Comparison of ENCODE assay signal across 8 mouse cellular contexts in the genomic region with DNA sequence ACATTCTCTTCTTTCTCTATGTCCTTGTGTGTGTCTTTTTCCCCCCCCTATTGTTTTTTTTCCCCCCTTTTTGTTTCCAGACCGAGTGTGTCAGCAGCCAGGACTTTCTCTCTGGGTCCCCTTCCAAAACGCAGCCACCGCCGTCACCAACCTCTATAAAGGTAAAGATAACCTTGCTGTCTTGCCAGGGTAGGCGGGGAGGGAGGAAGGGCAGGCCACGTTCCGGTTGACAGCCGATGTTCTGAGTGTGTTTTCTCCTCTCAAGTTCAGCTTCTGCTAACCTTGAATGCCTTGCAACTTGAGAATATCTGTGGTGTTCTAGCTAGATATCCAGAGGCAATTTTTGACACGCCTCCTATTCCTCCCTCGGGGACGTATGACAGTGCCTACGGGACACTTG. TPM values are rescaled to one million over a fixed set of nuclear protein-coding genes. Genes with fewer than 3 reads are reported as not detected.
DNase-seq lines count a peak whose midpoint lies in the region; ATAC-seq lines count a peak whose summit lies in the region.

No protein-coding gene starts in this region.

- DNase-seq in right cerebral cortex, postnatal 4 days = peak; percentile 12
- DNase-seq in right cerebral cortex, postnatal 25 days = no peak
- peak; percentile 44 to 53 for DNase-seq in heart, postnatal 10 days
- peak; percentile 26 for DNase-seq in limb, embryonic 11.5 days (ENCODE audit: low spot score)
- DNase-seq in neural tube, embryonic 10.5 days (ENCODE audit: extremely low spot score, low spot score) = peak; percentile 24
- DNase-seq in urinary bladder, adult 2 months (ENCODE audit: low spot score) = no peak
- no peak for DNase-seq in right cerebral cortex, postnatal 36 days (ENCODE audit: low spot score in 2 of 2)

- H3K4me3 ChIP-seq in embryonic facial prominence, embryonic 12.5 days = peak overlapping the region; percentile 98
- peak overlapping the region; percentile 99 for H3K4me3 ChIP-seq in limb, embryonic 11.5 days (ENCODE audit: low read depth, low read length)

- peaks cover 9% of the 10 kb centered on the region; the same call in 1 of the 2 replicates for H3K36me3 ChIP-seq in embryonic facial prominence, embryonic 12.5 days
- H3K36me3 ChIP-seq in limb, embryonic 11.5 days (ENCODE audit: control insufficient read depth, insufficient read depth, low read length) = peaks cover 4% of the 10 kb centered on the region; the same call in 1 of the 2 replicates

- peak overlapping the region; percentile 97 for H3K27ac ChIP-seq in embryonic facial prominence, embryonic 12.5 days
- no peak overlapping the region; the same call in none of the 2 replicates for H3K27ac ChIP-seq in limb, embryonic 11.5 days (replicated peaks; ENCODE audit: low read depth, low read length)

- no peaks in the 10 kb centered on the region for H3K27me3 ChIP-seq in embryonic facial prominence, embryonic 12.5 days
- no peaks in the 10 kb centered on the region for H3K27me3 ChIP-seq in limb, embryonic 11.5 days (ENCODE audit: control insufficient read depth, insufficient read depth, low read length)

- intact Hi-C loops in heart, postnatal 10 days (cut with DNase I) = loop anchor here (2.0 to 5.0 kb wide), 2 partner anchors 32 to 94 kb away; no protein-coding TSS in a partner anchor

- WGBS in embryonic facial prominence, embryonic 12.5 days = 2% methylated on average over 12 of the region's 12 CpGs
- 13% methylated on average over 12 of the region's 12 CpGs for WGBS in limb, embryonic 11.5 days

- peak overlapping the region; percentile 92 for H3K9ac ChIP-seq in embryonic facial prominence, embryonic 12.5 days
- peak overlapping the region; percentile 97 for H3K9ac ChIP-seq in limb, embryonic 11.5 days (ENCODE audit: low read length)

- H3K9me3 ChIP-seq in embryonic facial prominence, embryonic 12.5 days = no peaks in the 10 kb centered on the region
- H3K9me3 ChIP-seq in limb, embryonic 11.5 days (ENCODE audit: control insufficient read depth, low read length) = no peaks in the 10 kb centered on the region

- ATAC-seq in embryonic facial prominence, embryonic 12.5 days (ENCODE audit: insufficient number of reproducible peaks, insufficient read depth, low FRiP score, low TSS enrichment) = no peak
- no peak for ATAC-seq in limb, embryonic 11.5 days (ENCODE audit: insufficient number of reproducible peaks, low FRiP score, low TSS enrichment, low read depth)

- peaks cover 23% of the 10 kb centered on the region for H3K4me1 ChIP-seq in embryonic facial prominence, embryonic 12.5 days
- H3K4me1 ChIP-seq in limb, embryonic 11.5 days (ENCODE audit: control insufficient read depth, insufficient read depth, low read length) = peaks cover 5% of the 10 kb centered on the region

- H3K4me2 ChIP-seq in embryonic facial prominence, embryonic 12.5 days (replicated peaks) = peak overlapping the region; percentile 94
- H3K4me2 ChIP-seq in limb, embryonic 11.5 days (ENCODE audit: low read depth, severe bottlenecking) = peak overlapping the region; percentile 86

RNA-seq across cellular contexts. Expression of a gene that starts 1.3 kb away (rescaled TPM):
- 32.2 and 32.3 TPM in 2 replicates for polyA plus RNA-seq in embryonic facial prominence, embryonic 12.5 days (2016; fragmentation: Nextera tagmentation; extraction: Ambion mirVana)
- 100 to 1,000 TPM; 118 TPM for total RNA-seq in heart, postnatal 10 days (2021)
- 16.2 and 16.4 TPM in 2 replicates for polyA plus RNA-seq in limb, embryonic 11.5 days (2014; fragmentation: Nextera tagmentation; extraction: Ambion mirVana)
- polyA plus RNA-seq in urinary bladder, adult 2 months (2012; rRNA removed) = 38.5 and 48.2 TPM in 2 replicates

RNA-seq across cellular contexts. Expression of a gene that starts 39.1 kb away (rescaled TPM):
- polyA plus RNA-seq in embryonic facial prominence, embryonic 12.5 days (2016; fragmentation: Nextera tagmentation; extraction: Ambion mirVana) = 29.5 and 35.1 TPM in 2 replicates
- 10 to 100 TPM; 73.7 to 79.0 TPM for total RNA-seq in heart, postnatal 10 days (2021)
- 41.5 and 41.6 TPM in 2 replicates for polyA plus RNA-seq in limb, embryonic 11.5 days (2014; fragmentation: Nextera tagmentation; extraction: Ambion mirVana)
- 61.8 and 67.7 TPM in 2 replicates for polyA plus RNA-seq in urinary bladder, adult 2 months (2012; rRNA removed)

Comparison
In these comparisons a context has a peak if more than half of its experiments do, and no peak if none do; other contexts are left out.
1. DNase-seq: peak in right cerebral cortex, postnatal 4 days (single experiment), heart, postnatal 10 days (2 of 2), limb, embryonic 11.5 days (single experiment) and neural tube, embryonic 10.5 days (single experiment); none in right cerebral cortex, postnatal 25 days (single experiment), urinary bladder, adult 2 months (single experiment) and right cerebral cortex, postnatal 36 days (0 of 2).